Mouse (Mus musculus) kidney, adult 10 weeks (tissue): ENCODE measurements around the gene Foxj2. TPM values are rescaled to one million over a fixed set of nuclear protein-coding genes. Genes with fewer than 3 reads are reported as not detected.

Experiments used
- polyA plus RNA-seq: library from polyadenylated mRNA; stranded (reverse); fragments of 350-450 nt; fragmentation: Illumina TruSeq; extraction: RNeasy Lipid Tissue Mini Kit (QIAGEN cat#74804); gene quantifications from one replicate; pipeline ENCODE4 v1.2.3, GENCODE M21; 2014; ENCODE audit warnings: low read depth, low replicate concordance

Gene Foxj2
- polyA plus RNA-seq: 10.3 TPM

DNA sequence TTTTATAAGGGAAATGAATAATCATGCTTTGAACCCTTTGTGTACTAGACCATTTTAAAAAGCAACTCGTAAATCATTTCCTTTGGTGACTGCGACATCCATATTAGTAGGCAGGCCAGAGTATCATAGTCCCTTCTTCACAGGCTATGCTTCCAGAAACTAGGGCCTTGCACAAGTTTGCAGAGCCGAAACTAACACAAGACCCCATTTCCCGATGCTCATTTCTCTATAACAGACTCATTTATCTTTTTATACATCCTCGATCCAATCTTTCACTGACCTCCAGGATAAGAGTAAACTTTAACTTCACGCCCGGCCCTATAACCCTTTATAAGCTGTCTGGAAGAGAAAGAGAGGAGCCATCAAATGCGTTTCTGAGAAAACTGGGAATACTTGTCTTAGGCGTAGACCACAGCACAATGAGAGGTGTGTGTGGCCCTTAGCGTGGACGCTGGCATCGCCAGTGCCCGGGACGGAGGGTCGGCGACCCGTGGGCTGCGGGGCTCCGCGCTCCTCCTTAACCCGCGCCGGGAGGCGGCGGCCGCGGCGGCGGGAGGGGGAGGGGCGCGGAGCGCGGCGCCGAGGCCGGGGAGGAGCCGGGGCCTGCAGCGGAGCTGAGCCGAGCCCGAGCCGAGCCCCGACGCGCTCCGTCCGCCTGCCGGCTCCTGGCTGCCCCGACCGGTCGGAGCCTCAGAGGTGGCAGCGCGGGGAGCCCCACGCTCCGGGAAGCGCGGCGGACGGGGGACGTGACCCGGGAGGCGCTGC lies at the start of gene Foxj2:
Gene Foxj2, plus strand, starts transcription at position 609 of the 765 bp plus-strand sequence.

GRCm38 (mm10) chr6:122801301-122801800 lies 18.4 kb upstream of the Foxj2 start, which contains the start of gene Slc2a3:
TSS of gene Slc2a3 (minus strand) at chr6:122801640.

DNA sequence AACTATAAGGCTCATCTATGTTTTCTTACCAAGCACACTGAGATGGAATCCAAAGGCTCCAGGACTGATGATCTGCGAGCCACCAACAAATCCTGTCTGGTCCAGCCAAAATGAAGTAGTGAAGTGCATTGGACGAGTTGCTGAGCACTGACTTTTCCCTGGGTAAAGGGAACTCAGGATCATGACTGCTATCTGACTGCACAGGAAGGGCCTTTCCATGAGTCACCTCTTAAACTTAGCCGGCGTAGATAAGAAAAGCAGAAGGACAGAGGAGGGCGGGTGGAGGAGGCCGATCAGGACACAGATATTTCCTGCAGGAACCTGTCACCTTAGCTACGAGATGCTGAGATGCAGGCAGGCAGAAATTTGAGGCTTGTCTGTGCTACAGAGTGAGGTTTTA lies 36.2 kb downstream of the Foxj2 start, which contains the start of gene C3ar1:
Gene C3ar1, minus strand, starts transcription at position 207 of the 400 bp plus-strand sequence.

DNA sequence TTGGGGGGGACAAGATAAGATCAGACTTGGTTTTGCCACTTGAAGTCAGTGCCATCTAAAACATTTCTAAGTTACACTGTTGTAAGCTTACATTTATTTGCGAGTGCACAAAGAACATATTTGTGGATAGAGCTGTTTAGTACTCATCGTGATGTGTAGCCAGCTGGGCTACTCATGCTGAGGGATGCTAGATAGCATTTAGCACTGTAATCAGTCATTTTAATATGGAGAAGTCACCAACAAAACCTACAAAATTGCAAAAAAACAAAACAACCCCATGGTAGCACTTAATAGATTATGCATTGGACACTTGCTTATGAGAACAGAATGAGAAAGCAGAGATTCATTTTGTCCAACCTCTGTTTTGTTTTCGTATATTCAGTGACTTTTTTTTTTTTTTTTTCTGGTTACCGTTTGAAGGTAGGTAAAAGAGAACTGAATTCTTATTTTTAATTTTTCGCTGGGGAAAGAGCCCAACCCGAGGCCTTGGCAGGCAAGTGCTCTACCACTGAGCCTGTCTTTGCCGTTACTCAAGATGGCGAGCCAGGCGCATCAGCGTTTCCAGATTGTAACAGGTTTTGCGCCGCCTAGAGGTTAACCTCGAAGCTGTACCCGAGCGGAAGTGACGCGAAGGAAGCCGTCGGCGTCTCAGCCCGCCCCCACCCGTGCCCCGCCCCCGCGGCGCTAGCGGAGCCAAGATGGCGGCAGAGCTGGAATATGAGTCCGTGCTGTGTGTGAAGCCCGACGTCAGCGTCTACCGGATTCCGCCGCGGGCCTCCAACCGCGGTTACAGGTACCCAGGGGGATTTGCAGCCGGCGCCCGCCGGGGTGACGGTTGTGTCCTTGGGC lies 54.4 kb downstream of the Foxj2 start, which contains the start of gene Necap1:
Gene Necap1, plus strand, starts transcription at position 604 of the 849 bp plus-strand sequence.

Other genes with a start within 250 kb of the Foxj2 start
- gene Apobec1, start 217.5 kb upstream of the Foxj2 start, polyA plus RNA-seq: 6.1 TPM
- not detected for gene Gdf3, start 209.8 kb upstream of the Foxj2 start, polyA plus RNA-seq
- not detected for gene Dppa3, start 193.5 kb upstream of the Foxj2 start, polyA plus RNA-seq
- not detected for gene Nanog, start 112.4 kb upstream of the Foxj2 start, polyA plus RNA-seq
- 0.57 TPM for gene Slc2a3, start 18.3 kb upstream of the Foxj2 start, polyA plus RNA-seq
- gene C3ar1, start 36.2 kb downstream of the Foxj2 start, polyA plus RNA-seq: 1.6 TPM
- gene Necap1, start 54.6 kb downstream of the Foxj2 start, polyA plus RNA-seq: 53.0 TPM
- 2.3 TPM for gene Clec4a1, start 101.9 kb downstream of the Foxj2 start, polyA plus RNA-seq
- 2.7 TPM for gene Clec4a3, start 132.6 kb downstream of the Foxj2 start, polyA plus RNA-seq
- not detected for gene Clec4a4, start 170.5 kb downstream of the Foxj2 start, polyA plus RNA-seq
- gene Clec4b1, start 230.0 kb downstream of the Foxj2 start, polyA plus RNA-seq: 1.2 TPM